Mouse (Mus musculus): ENCODE data around the gene Hat1. TPM values are rescaled to one million over a fixed set of nuclear protein-coding genes. Genes with fewer than 3 reads are reported as not detected.
A peak's percentile ranks its signal among the peaks of the same experiment; 100 is the strongest.

Gene Hat1
- total RNA-seq, 2 experiments from 2014 or later = 43.7 to 48.4 TPM

- no peak for ATAC-seq (replicated peaks; ENCODE audit: low FRiP score, poor library complexity, severe bottlenecking)
Measured at GRCm38 (mm10) chr2:71459659-71460058, 70.9 kb downstream of the Hat1 start.

GRCm38 (mm10) chr2:71461139-71461538, 72.4 kb downstream of the Hat1 start:
- peak; percentile 47; the same call in 1 of the 2 replicates for ATAC-seq (replicated peaks; ENCODE audit: low FRiP score, poor library complexity, severe bottlenecking)

- peak; percentile 79 for ATAC-seq (replicated peaks; ENCODE audit: low FRiP score, poor library complexity, severe bottlenecking)
Measured at GRCm38 (mm10) chr2:71461589-71461988, 72.8 kb downstream of the Hat1 start.

GRCm38 (mm10) chr2:71462066-71462465, 73.3 kb downstream of the Hat1 start:
- ATAC-seq (replicated peaks; ENCODE audit: low FRiP score, poor library complexity, severe bottlenecking) = no peak

GRCm38 (mm10) chr2:71462553-71462952, 73.8 kb downstream of the Hat1 start:
- no peak; the same call in 1 of the 2 replicates for ATAC-seq (replicated peaks; ENCODE audit: low FRiP score, poor library complexity, severe bottlenecking)

GRCm38 (mm10) chr2:71466103-71466502, 77.3 kb downstream of the Hat1 start:
- ATAC-seq (replicated peaks; ENCODE audit: low FRiP score, poor library complexity, severe bottlenecking) = no peak

GRCm38 (mm10) chr2:71466861-71467450, 78.2 kb downstream of the Hat1 start:
- no peak for ATAC-seq (replicated peaks; ENCODE audit: low FRiP score, poor library complexity, severe bottlenecking)

GRCm38 (mm10) chr2:71471094-71471493, 82.3 kb downstream of the Hat1 start:
- ATAC-seq (replicated peaks; ENCODE audit: low FRiP score, poor library complexity, severe bottlenecking) = no peak

- ATAC-seq (replicated peaks; ENCODE audit: low FRiP score, poor library complexity, severe bottlenecking) = no peak
Measured at GRCm38 (mm10) chr2:71473830-71474229, 85.1 kb downstream of the Hat1 start.

GRCm38 (mm10) chr2:71474345-71474744, 85.6 kb downstream of the Hat1 start:
- ATAC-seq (replicated peaks; ENCODE audit: low FRiP score, poor library complexity, severe bottlenecking) = no peak

GRCm38 (mm10) chr2:71475311-71475710, 86.6 kb downstream of the Hat1 start:
- ATAC-seq (replicated peaks; ENCODE audit: low FRiP score, poor library complexity, severe bottlenecking) = no peak

- no peak for ATAC-seq (replicated peaks; ENCODE audit: low FRiP score, poor library complexity, severe bottlenecking)
Measured at GRCm38 (mm10) chr2:71475760-71476159, 87.0 kb downstream of the Hat1 start.

- no peak for ATAC-seq (replicated peaks; ENCODE audit: low FRiP score, poor library complexity, severe bottlenecking)
Measured at GRCm38 (mm10) chr2:71477787-71478186, 89.0 kb downstream of the Hat1 start.

GRCm38 (mm10) chr2:71479917-71480316, 91.2 kb downstream of the Hat1 start:
- ATAC-seq (replicated peaks; ENCODE audit: low FRiP score, poor library complexity, severe bottlenecking) = no peak

- ATAC-seq (replicated peaks; ENCODE audit: low FRiP score, poor library complexity, severe bottlenecking) = no peak
Measured at GRCm38 (mm10) chr2:71481825-71482224, 93.1 kb downstream of the Hat1 start.

GRCm38 (mm10) chr2:71483046-71483716, 94.4 kb downstream of the Hat1 start:
- ATAC-seq (replicated peaks; ENCODE audit: low FRiP score, poor library complexity, severe bottlenecking) = no peak

GRCm38 (mm10) chr2:71483717-71484066, 94.9 kb downstream of the Hat1 start:
- no peak for ATAC-seq (replicated peaks; ENCODE audit: low FRiP score, poor library complexity, severe bottlenecking)

Other genes starting within 250 kb of the Hat1 start
- gene Dync1i2, start 177.3 kb upstream of the Hat1 start, total RNA-seq (2015; ENCODE audit: low replicate concordance) = 42.7 and 43.7 TPM in 2 replicates
- 43.8 and 50.0 TPM in 2 replicates for gene Dync1i2, start 177.3 kb upstream of the Hat1 start, total RNA-seq (2017; ENCODE audit: low replicate concordance)
- 5.8 and 11.5 TPM in 2 replicates for gene Slc25a12, start 21.2 kb upstream of the Hat1 start, total RNA-seq (2015; ENCODE audit: low replicate concordance)
- 11.6 and 13.2 TPM in 2 replicates for gene Slc25a12, start 21.2 kb upstream of the Hat1 start, total RNA-seq (2017; ENCODE audit: low replicate concordance)
- 1.3 and 6.3 TPM in 2 replicates for gene Metap1d, start 64.3 kb downstream of the Hat1 start, total RNA-seq (2015; ENCODE audit: low replicate concordance)
- 5.9 and 8.4 TPM in 2 replicates for gene Metap1d, start 64.3 kb downstream of the Hat1 start, total RNA-seq (2017; ENCODE audit: low replicate concordance)
- gene Dlx1, start 139.2 kb downstream of the Hat1 start, total RNA-seq (2015; ENCODE audit: low replicate concordance) = not detected in 2 replicates
- not detected in 2 replicates for gene Dlx1, start 139.2 kb downstream of the Hat1 start, total RNA-seq (2017; ENCODE audit: low replicate concordance)
- not detected in 2 replicates for gene Dlx2, start 157.8 kb downstream of the Hat1 start, total RNA-seq (2015; ENCODE audit: low replicate concordance)
- not detected in 2 replicates for gene Dlx2, start 157.8 kb downstream of the Hat1 start, total RNA-seq (2017; ENCODE audit: low replicate concordance)

Measured in erythroblast, adult 5-6 weeks (primary cell).